Mouse (Mus musculus): ENCODE results near the gene Msh6. TPM values are rescaled to one million over a fixed set of nuclear protein-coding genes. Genes with fewer than 3 reads are reported as not detected.
"Not testable (repeated sequence)": the region's sequence is repeated elsewhere in the genome, so short reads cannot be mapped to it uniquely, and the experiment has no call there.

The Msh6 gene
- polyA plus RNA-seq, 1 experiment: not detected

GRCm38 (mm10) chr17:87963081-87964075 lies 11.5 kb upstream of the Msh6 start:
- Histone ChIP-seq H3K27ac (ENCODE audit: insufficient read depth, low read depth, low read length) (no peak overlapping the region), H3K4me3 (ENCODE audit: insufficient read depth, low read depth, low read length) (no peak overlapping the region), H3K4me1 (ENCODE audit: control insufficient read depth, insufficient read depth, low read length) (no peaks in the 10 kb centered on the region)
- TF ChIP-seq POLR2A (IDR thresholded peaks at IDR 0.05; ENCODE audit: insufficient read depth, low read depth, low read length) (no peak), CTCF (IDR thresholded peaks at IDR 0.05; ENCODE audit: insufficient read depth, low read depth, low read length) (no peak)
- 92% methylated on average over 14 of the region's 14 CpGs for WGBS

GRCm38 (mm10) chr17:87968483-87968926 lies 6.4 kb upstream of the Msh6 start:
- 29% methylated on average over 7 of the region's 8 CpGs for WGBS
- H3K27ac ChIP-seq (ENCODE audit: insufficient read depth, low read depth, low read length); H3K4me1 ChIP-seq (ENCODE audit: control insufficient read depth, insufficient read depth, low read length); H3K4me3 ChIP-seq (ENCODE audit: insufficient read depth, low read depth, low read length): not testable (repeated sequence)

GRCm38 (mm10) chr17:87971696-87972591 lies 2.9 kb upstream of the Msh6 start:
- not testable (repeated sequence) for H3K27ac ChIP-seq (ENCODE audit: insufficient read depth, low read depth, low read length); H3K4me1 ChIP-seq (ENCODE audit: control insufficient read depth, insufficient read depth, low read length); H3K4me3 ChIP-seq (ENCODE audit: insufficient read depth, low read depth, low read length)
- WGBS: 89% methylated on average over 15 of the region's 15 CpGs

- 90% methylated on average over 5 of the region's 5 CpGs for WGBS
- no peaks in the 10 kb centered on the region for H3K4me1 ChIP-seq (ENCODE audit: control insufficient read depth, insufficient read depth, low read length)
- no peak overlapping the region for H3K4me3 ChIP-seq (ENCODE audit: insufficient read depth, low read depth, low read length)
- no peak overlapping the region for H3K27ac ChIP-seq (ENCODE audit: insufficient read depth, low read depth, low read length)
- no peak for TF ChIP-seq CTCF (IDR thresholded peaks at IDR 0.05; ENCODE audit: insufficient read depth, low read depth, low read length)
- no peak for TF ChIP-seq POLR2A (IDR thresholded peaks at IDR 0.05; ENCODE audit: insufficient read depth, low read depth, low read length)
Measured at GRCm38 (mm10) chr17:87972856-87973255, 2.0 kb upstream of the Msh6 start.

GRCm38 (mm10) chr17:87973261-87974167 lies 1.3 kb upstream of the Msh6 start:
- Histone ChIP-seq H3K27ac (ENCODE audit: insufficient read depth, low read depth, low read length) (no peak overlapping the region), H3K4me1 (ENCODE audit: control insufficient read depth, insufficient read depth, low read length) (no peaks in the 10 kb centered on the region), H3K4me3 (ENCODE audit: insufficient read depth, low read depth, low read length) (no peak overlapping the region)
- TF ChIP-seq CTCF (IDR thresholded peaks at IDR 0.05; ENCODE audit: insufficient read depth, low read depth, low read length) (no peak), POLR2A (IDR thresholded peaks at IDR 0.05; ENCODE audit: insufficient read depth, low read depth, low read length) (no peak)
- 64% methylated on average over 10 of the region's 10 CpGs for WGBS

- under 1% methylated on average over 67 of the region's 68 CpGs for WGBS
- peak overlapping the region; percentile 14; the same call in 1 of the 2 replicates for H3K27ac ChIP-seq (ENCODE audit: insufficient read depth, low read depth, low read length)
- peak overlapping the region; percentile 91 for H3K4me3 ChIP-seq (ENCODE audit: insufficient read depth, low read depth, low read length)
- H3K4me1 ChIP-seq (ENCODE audit: control insufficient read depth, insufficient read depth, low read length): no peaks in the 10 kb centered on the region
- TF ChIP-seq POLR2A (IDR thresholded peaks at IDR 0.05; ENCODE audit: insufficient read depth, low read depth, low read length) (no peak), CTCF (IDR thresholded peaks at IDR 0.05; ENCODE audit: insufficient read depth, low read depth, low read length) (no peak)
Measured at GRCm38 (mm10) chr17:87975229-87975853, 479 bp downstream of the Msh6 start.

- 72% methylated on average over 9 of the region's 9 CpGs for WGBS
- no peak for TF ChIP-seq POLR2A (IDR thresholded peaks at IDR 0.05; ENCODE audit: insufficient read depth, low read depth, low read length)
- TF ChIP-seq CTCF (IDR thresholded peaks at IDR 0.05; ENCODE audit: insufficient read depth, low read depth, low read length): no peak
- Histone ChIP-seq H3K27ac (ENCODE audit: insufficient read depth, low read depth, low read length) (no peak overlapping the region), H3K4me3 (ENCODE audit: insufficient read depth, low read depth, low read length) (no peak overlapping the region), H3K4me1 (ENCODE audit: control insufficient read depth, insufficient read depth, low read length) (no peaks in the 10 kb centered on the region)
Measured at GRCm38 (mm10) chr17:87976154-87976806, 1.4 kb downstream of the Msh6 start.

- not testable (repeated sequence) for H3K4me3 ChIP-seq (ENCODE audit: insufficient read depth, low read depth, low read length); H3K4me1 ChIP-seq (ENCODE audit: control insufficient read depth, insufficient read depth, low read length); H3K27ac ChIP-seq (ENCODE audit: insufficient read depth, low read depth, low read length)
- WGBS: 91% methylated on average over 4 of the region's 4 CpGs
Measured at GRCm38 (mm10) chr17:87976927-87977326, 2.1 kb downstream of the Msh6 start.

- H3K4me1 ChIP-seq (ENCODE audit: control insufficient read depth, insufficient read depth, low read length); H3K27ac ChIP-seq (ENCODE audit: insufficient read depth, low read depth, low read length): not testable (repeated sequence)
- WGBS: 64% methylated on average over 1 of the region's 1 CpGs
Measured at GRCm38 (mm10) chr17:87979696-87980095, 4.8 kb downstream of the Msh6 start.

More at GRCm38 (mm10) chr17:87979696-87980095, 4.8 kb downstream of the Msh6 start:
- H3K4me3 ChIP-seq (ENCODE audit: insufficient read depth, low read depth, low read length): not testable (repeated sequence)
